Mouse (Mus musculus) lung, postnatal 0 days (tissue): ENCODE measurements around the gene Ell.

Source experiments
- CTCF ChIP-seq: IDR thresholded peaks from 2 replicates; pipeline ENCODE4 v1.5.1; 2016; ENCODE audit warnings: antibody characterized with exemption, mild to moderate bottlenecking
- EP300 ChIP-seq: IDR thresholded peaks from 2 replicates; pipeline ENCODE4 v1.6.1; 2016; ENCODE audit warnings: antibody characterized with exemption, mild to moderate bottlenecking, control low read depth

GRCm38 (mm10) chr8:70538024-70538579, 1.2 kb upstream of the Ell start:
- TF ChIP-seq CTCF (no peak), EP300 (peak; percentile 64)
